Mouse (Mus musculus) adrenal gland, adult 8-10 months (tissue): ENCODE measurements at regions not wholly inside any gene's neighbourhood (a gene's known extent, or its start where the extent isn't known, plus 50 kb on each side); places are given as distances from the start of the nearest gene placed in this dataset.
"Not testable (repeated sequence)": the region's sequence is repeated elsewhere in the genome, so short reads cannot be mapped to it uniquely, and the experiment has no call there.

Experiments
- DNase-seq: peaks from one replicate; pipeline ENCODE4 v3.0.0; 2022

DNA sequence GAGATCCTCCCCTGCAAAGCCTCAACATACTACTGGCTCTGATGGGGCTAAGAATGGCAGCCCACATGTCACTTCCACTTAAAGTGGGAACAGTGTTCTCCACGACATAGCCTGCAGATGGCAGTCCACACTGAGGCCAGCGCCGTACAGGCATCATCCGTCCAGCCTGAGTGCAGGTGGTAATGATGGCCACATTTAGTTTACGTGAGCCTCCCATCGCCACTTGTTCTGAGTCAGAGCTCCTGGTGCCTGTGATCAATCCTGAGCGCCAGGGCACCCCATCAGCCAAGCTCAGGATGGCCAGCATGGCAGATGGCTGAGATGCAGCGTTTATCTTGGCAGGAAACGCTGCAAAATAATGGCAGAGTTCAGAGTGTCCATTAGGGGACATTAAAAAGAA is 159.6 kb downstream of the Adgrd1 start:
- no peak for DNase-seq

DNA sequence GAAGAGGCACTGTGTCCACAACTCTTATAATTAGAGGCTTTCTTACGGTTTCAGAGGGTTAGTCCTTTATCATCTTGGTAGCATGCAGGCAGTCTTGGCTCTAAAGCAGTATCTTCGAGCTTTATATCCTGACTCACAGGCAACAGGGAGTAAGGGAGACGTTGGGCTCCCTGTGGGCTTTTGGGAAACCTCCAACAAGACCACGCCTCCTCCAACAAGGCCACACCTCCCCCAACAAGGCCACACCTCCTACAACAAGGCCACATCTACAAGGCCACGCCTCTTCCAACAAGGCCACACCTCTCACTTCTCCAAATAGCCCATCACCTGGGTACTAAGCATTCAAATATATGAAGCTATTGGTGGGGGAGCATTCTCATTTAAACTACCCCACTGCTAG is 160.7 kb downstream of the Adgrd1 start:
- DNase-seq = no peak

- peak; percentile 31 for DNase-seq
Measured at GRCm38 (mm10) chr5:129260689-129261088, 164.1 kb downstream of the Adgrd1 start.

- DNase-seq = no peak
Measured at GRCm38 (mm10) chr5:129263118-129263517, 166.6 kb downstream of the Adgrd1 start.

GRCm38 (mm10) chr5:129264363-129264762 is 167.8 kb downstream of the Adgrd1 start:
- DNase-seq = no peak

DNA sequence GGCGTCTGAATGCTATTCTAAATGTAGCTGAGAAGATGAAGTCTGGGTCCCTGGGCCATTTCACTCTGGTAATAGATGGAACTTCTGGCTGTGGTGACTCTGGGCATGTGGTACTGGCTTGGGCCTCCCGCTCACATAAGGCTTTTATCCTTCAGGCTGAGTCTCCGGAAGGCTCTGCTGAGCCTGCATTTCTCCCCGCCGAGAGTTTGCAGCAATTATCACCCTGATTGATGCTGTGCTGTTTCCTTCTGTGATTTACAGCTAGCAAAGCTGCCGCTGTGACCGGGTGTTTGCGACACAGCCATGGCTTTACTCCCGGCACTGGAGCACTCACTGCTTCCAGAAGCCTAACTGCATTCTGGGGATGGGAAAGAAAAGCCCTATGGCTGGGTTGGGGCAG is 171.9 kb downstream of the Adgrd1 start:
- no peak for DNase-seq

- no peak for DNase-seq
Measured at GRCm38 (mm10) chr5:129270051-129270472, 173.5 kb downstream of the Adgrd1 start.

DNA sequence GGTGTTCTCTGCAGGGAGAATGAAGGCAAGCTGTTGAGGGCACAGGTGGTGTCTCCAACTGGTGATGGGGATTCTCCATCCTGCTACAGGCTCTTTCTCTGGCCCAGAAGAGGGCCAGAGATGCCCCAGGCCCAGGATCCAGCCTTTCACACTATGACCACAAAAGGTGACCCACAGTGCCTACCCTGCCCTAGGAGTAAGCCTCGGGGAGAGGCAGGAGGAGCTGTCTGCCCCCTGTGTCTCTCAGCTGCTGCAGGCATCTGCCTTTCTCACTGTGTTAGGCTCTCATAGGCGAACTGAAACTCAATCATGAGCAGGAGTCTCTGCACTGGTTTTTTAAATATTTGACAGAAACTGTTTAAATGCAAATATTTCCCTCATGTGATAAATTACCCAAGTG is 184.9 kb downstream of the Adgrd1 start:
- no peak for DNase-seq

GRCm38 (mm10) chr5:129282133-129282532 is 185.6 kb downstream of the Adgrd1 start:
- DNase-seq = no peak

DNA sequence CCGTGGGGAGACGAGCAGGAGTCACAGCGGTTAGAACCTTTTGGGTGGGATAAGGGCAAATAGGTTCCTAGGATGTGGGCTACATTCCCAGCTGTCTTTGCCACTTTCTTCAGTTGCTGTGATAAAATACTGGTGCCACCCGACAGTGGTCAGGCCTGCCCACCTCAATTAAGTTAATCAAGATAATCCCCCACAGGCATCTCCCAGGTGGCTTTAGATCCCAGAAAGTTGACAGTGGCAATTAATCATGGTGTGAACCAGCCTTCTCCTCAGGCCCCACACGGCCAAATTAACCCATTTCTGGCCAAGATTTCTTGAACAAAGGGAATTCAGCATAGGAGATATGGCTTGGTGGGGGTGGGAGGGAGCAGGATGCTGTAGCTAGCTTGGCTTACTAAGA is 186.3 kb downstream of the Adgrd1 start:
- no peak for DNase-seq

- no peak for DNase-seq
Measured at GRCm38 (mm10) chr5:129287481-129287880, 190.9 kb downstream of the Adgrd1 start.

DNA sequence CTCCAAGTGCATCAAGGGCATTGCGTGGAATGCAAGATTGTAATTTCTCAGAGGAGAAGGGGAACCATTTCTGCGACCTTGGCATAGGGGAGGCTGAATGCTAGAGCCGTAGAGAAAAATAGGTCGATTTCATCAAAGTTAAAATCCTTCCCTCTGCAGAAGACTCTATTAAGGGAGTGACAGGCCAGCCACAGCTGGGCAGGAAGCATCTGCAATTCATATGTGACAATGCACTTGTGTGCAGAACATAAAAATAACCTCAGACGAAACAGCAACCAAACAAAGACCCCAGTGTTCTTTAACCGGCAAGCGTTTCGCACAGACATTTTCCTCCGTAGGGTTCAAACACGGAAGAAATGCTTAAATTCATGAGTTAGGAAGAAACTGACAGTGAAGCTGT is 196.3 kb downstream of the Adgrd1 start:
- DNase-seq = not testable (repeated sequence)

DNA sequence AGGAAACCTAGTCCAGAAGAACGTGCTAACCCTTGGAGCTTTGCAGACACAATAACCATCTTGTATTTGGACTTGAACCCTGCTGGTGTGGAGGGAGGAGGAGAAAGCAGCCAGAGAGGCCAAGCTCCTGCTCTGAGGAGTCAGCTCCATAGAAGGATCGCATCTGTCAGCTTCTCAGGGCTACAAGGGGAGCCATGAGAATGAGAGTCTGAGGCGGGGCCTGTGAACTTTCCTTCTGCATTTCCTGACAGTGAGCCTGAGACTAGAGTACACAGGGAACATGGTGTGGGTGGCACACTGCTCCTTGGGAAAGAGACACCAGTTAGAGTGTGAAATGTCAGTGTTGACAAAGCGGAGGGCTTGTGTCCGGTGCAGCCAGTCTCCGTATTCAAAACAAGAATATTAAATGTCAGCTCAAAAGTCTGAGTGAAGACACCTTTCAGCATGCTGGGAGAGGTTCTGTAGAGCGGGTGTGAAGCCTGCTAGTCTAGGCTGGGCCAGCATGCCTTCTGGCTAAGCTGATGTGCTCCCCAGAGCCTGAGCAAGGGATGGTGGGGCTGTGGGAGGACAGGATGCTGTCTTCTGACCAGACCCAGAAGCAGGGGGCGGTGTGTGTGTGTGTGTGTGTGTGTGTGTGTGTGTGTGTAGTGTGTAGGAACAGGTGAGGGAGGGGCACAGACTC is 198.5 kb downstream of the Adgrd1 start:
- DNase-seq = not testable (repeated sequence)

DNA sequence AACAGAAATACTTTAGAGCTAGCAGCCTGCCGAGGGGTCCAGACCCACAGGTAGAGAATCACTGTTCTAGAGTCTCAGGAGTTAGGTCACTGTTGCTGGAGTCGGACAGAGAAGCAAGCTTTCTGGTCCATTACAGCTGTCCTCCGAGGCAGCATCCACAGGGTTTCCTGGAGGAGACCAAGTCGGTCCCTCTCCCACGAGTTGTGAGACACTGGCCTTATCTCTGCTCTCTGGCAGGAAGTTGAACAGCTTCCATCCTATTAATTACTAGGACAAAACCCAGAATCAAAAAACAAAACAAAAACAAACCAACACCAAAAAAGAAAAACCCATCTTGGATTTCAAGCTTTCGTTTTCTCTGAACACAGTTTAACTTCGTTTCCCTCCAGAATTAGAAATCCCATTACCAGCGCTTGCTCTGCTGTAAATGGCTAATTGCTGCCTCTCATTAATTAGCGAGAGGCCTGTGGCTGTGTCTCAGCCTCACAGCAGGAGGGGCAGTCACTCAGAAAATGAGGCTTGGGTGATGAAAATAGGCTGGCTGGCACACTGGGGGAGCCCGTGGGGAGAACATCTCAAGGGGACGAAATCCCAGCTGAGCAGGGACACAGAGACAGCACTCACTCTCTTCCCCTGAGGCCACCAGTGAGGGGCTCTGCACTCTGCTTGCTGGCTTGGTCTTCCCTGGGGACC is 201.3 kb downstream of the Adgrd1 start:
- DNase-seq = no peak

DNA sequence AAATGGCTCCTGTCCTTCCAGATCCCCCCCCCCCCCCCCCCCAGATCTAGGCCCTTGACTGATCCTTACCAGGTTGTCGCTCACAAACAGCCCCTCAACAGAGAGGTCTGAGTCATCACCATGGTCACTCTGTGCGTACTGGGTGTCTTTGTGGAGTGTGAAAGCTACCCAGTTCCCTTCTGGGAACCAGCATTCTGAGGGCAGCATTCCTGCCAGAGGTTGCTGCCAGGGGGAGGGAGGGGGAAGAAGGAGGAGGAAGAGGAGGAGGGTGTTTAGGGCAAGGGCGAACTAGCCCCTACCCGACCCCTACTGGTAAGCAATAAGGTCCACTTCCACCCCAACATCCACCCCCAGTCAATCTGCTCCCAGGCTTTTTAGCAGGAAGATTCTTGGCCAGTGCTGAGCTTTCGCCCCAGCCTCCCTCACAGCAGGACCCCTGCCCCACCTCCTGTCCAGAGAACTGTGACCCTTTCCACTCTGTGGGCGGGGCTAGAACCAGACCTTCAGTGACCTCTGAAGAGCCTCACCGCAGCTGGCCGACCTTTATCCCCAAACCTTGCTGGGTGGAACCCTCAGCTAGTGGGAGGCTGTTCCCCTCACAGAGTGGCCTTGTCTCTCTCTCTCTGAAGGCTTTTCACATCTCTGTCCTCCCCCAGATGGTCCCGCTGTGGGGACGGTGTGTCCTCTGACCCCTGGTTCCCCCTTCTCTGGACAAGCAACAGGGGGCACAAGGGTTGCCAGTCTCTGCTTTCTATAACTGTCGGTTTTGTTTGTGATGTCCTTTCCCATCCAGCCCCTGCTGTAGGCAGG is 202.2 kb upstream of the Sfswap start:
- no peak for DNase-seq

DNA sequence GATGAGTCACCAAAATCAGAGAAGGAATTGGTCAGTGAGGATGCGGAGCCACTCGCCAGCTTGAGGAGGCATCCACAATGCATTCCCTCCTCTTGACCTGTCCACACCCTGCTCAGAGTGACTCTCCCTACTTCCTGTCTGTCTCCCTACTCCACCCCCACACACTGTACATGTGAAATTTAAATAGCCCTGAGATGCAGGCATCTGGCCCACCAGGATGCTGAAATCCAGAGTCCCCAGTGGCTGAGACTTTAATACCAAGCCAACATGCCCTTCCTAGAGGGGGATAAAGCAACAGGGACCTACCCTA is 201.6 kb upstream of the Sfswap start:
- no peak for DNase-seq

DNA sequence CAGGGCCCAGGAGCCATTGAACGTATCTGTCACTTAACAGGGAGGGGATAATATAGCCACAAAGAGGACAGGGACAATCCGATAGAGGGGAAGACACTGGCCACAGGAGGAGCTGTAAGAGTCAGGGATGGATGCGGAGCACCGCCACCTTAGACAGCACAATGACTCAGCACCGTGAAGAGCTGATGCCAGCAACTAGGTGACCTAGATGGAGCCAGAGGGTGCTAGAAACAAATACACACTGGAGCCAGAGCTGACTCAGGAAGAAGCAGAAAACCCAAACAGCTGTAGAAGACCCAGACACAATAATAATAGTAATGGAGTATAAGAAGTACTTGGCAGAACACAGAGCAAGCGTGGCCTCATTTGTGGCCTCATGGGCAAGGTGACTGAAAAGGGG is 200.6 kb upstream of the Sfswap start:
- DNase-seq = no peak

- no peak for DNase-seq
Measured at GRCm38 (mm10) chr5:129315626-129316025, 185.4 kb upstream of the Sfswap start.

DNA sequence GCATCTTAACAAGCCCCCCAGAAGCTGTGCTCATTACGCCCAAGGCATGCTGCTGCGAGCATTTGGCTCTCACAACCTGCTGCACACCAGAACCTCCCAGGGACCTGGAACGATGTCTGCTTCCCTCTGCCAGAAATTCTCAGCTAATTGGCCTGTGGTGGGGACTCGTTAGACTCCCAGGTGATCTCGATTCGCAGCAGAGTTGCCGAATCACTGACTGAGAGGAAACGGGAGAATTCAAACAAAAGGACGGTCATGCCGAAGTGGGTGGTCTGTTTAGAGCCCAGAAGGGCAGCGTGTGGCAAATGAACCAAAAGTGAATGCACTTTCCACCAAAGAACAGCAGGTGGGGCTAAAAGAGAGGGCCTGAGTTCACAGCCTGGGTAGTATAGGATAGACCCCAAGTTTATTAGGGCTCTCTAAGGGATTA is 169.9 kb upstream of the Sfswap start:
- no peak for DNase-seq

GRCm38 (mm10) chr5:129332014-129332413 is 169.0 kb upstream of the Sfswap start:
- no peak for DNase-seq

- DNase-seq = no peak
Measured at GRCm38 (mm10) chr5:129338511-129338910, 162.5 kb upstream of the Sfswap start.

GRCm38 (mm10) chr5:129344038-129344437 is 157.0 kb upstream of the Sfswap start:
- DNase-seq = no peak

DNA sequence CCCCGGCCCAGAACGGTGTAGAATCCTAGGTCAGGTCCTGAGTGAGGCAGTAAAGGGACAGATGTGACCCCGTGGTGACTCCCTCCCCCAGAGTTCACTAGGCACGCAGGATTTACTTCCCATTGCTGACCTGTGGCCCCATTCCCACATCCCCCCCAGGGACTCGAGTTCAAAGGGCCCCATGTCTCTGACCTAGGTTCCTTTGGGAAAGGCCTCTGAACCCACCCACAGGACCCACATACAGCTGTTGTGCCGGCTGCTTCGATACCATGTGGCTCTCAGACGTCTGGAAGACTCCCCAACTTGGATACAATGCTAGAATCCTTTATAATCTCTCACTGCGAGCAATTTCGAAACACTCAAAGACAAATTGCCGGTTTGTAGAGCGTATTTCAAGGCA is 151.0 kb upstream of the Sfswap start:
- DNase-seq = no peak

DNA sequence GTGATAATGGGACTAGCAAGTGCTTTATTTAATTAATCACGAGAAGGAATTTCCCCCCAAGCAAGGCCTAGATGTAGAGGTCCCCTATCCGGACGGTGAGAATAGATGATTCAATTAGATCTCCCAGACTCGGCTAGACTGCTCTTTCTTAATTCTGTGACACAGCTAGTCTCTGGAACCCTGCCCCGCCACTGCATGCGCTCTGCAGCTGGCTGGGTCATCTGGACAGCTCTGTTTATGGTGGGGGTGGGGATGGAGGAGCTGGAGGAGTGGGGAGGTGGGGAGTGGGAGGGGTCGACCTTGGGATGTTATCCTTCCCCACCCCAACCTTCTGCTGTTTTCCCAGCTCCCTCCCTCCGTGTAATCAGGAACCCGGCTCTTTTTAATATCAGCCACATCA is 147.5 kb upstream of the Sfswap start:
- no peak for DNase-seq
